Mouse (Mus musculus): Measurements from ENCODE around the gene Isca2. TPM values are rescaled to one million over a fixed set of nuclear protein-coding genes. Genes with fewer than 3 reads are reported as not detected.

The Isca2 gene
- polyA plus RNA-seq, 1 experiment: 51.2 TPM

DNA sequence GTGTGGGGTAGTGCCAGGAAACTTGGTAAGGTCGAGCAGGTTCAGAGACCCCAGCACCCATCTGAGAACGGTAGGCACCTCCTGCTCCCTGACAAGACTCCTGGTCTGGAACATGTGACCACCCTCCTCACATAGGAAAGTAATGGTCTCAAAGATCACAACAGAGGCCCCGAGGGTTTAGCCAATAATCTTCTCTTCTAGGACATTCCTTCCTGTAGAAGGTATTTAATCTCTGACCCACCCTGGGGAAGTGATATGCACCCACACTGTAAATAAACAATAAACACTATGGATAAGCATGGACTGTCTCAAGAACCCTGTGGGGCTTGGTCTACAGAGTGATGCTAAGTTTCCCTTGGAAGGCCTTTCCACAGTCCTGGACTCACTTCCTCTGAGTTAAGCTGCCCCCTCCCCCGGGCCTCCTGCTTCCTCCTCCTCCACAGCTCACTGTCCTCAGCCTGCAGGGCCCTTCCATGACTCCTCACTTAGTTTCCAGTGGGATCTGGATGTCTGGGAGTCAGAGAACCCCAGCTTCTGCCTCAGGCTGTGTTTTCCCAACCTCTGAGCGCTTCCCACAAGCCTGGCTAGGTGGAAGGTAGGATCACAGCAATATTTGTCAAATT lies 6.8 kb upstream of the Isca2 start:
- no peak for TF ChIP-seq REST (IDR thresholded peaks at IDR 0.05; ENCODE audit: insufficient read depth, insufficient read length)
- no peak for TF ChIP-seq MYOG (IDR thresholded peaks at IDR 0.05; ENCODE audit: control insufficient read depth in 1 of 3, insufficient read depth in 1 of 3, insufficient read length in 2 of 3, low read depth in 2 of 3)
- TF ChIP-seq POLR2AphosphoS2 (IDR thresholded peaks at IDR 0.05; ENCODE audit: insufficient read length, low read depth): no peak
- no peak for TF ChIP-seq TCF3 (IDR thresholded peaks at IDR 0.05; ENCODE audit: insufficient read length, low read depth)
- no peak for TF ChIP-seq USF1 (IDR thresholded peaks at IDR 0.05; ENCODE audit: low read depth)
- TF ChIP-seq POLR2A (IDR thresholded peaks at IDR 0.05; ENCODE audit: insufficient read length, low read depth): no peak
- TF ChIP-seq CEBPB (IDR thresholded peaks at IDR 0.05; ENCODE audit: insufficient read depth, poor library complexity, severe bottlenecking): no peak
- H3K36me3 ChIP-seq (ENCODE audit: control insufficient read depth, insufficient read depth): peaks cover 36% of the 10 kb centered on the region

GRCm38 (mm10) chr12:84767510-84767909 lies 5.5 kb upstream of the Isca2 start:
- H3ac ChIP-seq (ENCODE audit: control insufficient read depth, insufficient read length): no peak overlapping the region
- H3K4me3 ChIP-seq: no peak overlapping the region
- H3K27me3 ChIP-seq (ENCODE audit: control insufficient read depth, insufficient read depth, insufficient read length): no peaks in the 10 kb centered on the region
- H3K79me2 ChIP-seq (ENCODE audit: control insufficient read depth, insufficient read depth): peaks cover 65% of the 10 kb centered on the region
- H3K36me3 ChIP-seq (ENCODE audit: control insufficient read depth, insufficient read depth): peaks cover 35% of the 10 kb centered on the region
- TF ChIP-seq SRF (IDR thresholded peaks at IDR 0.05; ENCODE audit: control insufficient read depth, insufficient read length, low read depth) (no peak), TCF3 (IDR thresholded peaks at IDR 0.05; ENCODE audit: insufficient read length, low read depth) (no peak), MYOG (IDR thresholded peaks at IDR 0.05; ENCODE audit: control insufficient read depth in 1 of 3, insufficient read depth in 1 of 3, insufficient read length in 2 of 3, low read depth in 2 of 3) (no peak), E2F4 (IDR thresholded peaks at IDR 0.05; ENCODE audit: insufficient read depth) (no peak), MAX (IDR thresholded peaks at IDR 0.05; ENCODE audit: low read depth) (no peak), POLR2A (IDR thresholded peaks at IDR 0.05; ENCODE audit: insufficient read length, low read depth) (no peak), TCF12 (IDR thresholded peaks at IDR 0.05; ENCODE audit: insufficient read depth, poor library complexity, severe bottlenecking) (no peak), USF1 (IDR thresholded peaks at IDR 0.05; ENCODE audit: low read depth) (no peak), CEBPB (IDR thresholded peaks at IDR 0.05; ENCODE audit: insufficient read depth, poor library complexity, severe bottlenecking) (no peak), MYOD1 (IDR thresholded peaks at IDR 0.05; ENCODE audit: control insufficient read depth in 1 of 3, insufficient read length in 2 of 3, low read depth in 2 of 3) (no peak), REST (IDR thresholded peaks at IDR 0.05; ENCODE audit: insufficient read depth, insufficient read length) (no peak), POLR2AphosphoS2 (IDR thresholded peaks at IDR 0.05; ENCODE audit: insufficient read length, low read depth) (no peak)
- no peak overlapping the region for H3K4me2 ChIP-seq (ENCODE audit: low read depth)

More for the DNA sequence above, 6.8 kb upstream of the Isca2 start:
- Histone ChIP-seq H3K4me2 (ENCODE audit: low read depth) (no peak overlapping the region), H3K4me3 (no peak overlapping the region), H3ac (ENCODE audit: control insufficient read depth, insufficient read length) (no peak overlapping the region), H3K79me2 (ENCODE audit: control insufficient read depth, insufficient read depth) (peaks cover 58% of the 10 kb centered on the region), H3K27me3 (ENCODE audit: control insufficient read depth, insufficient read depth, insufficient read length) (no peaks in the 10 kb centered on the region)

GRCm38 (mm10) chr12:84769624-84770023 lies 3.4 kb upstream of the Isca2 start:
- Histone ChIP-seq H3K4me3 (no peak overlapping the region), H3ac (ENCODE audit: control insufficient read depth, insufficient read length) (no peak overlapping the region), H3K27me3 (ENCODE audit: control insufficient read depth, insufficient read depth, insufficient read length) (no peaks in the 10 kb centered on the region), H3K36me3 (ENCODE audit: control insufficient read depth, insufficient read depth) (peaks cover 15% of the 10 kb centered on the region), H3K79me2 (ENCODE audit: control insufficient read depth, insufficient read depth) (peaks cover 64% of the 10 kb centered on the region), H3K4me2 (ENCODE audit: low read depth) (no peak overlapping the region)
- TF ChIP-seq SRF (IDR thresholded peaks at IDR 0.05; ENCODE audit: control insufficient read depth, insufficient read length, low read depth): no peak
- TF ChIP-seq POLR2AphosphoS2 (IDR thresholded peaks at IDR 0.05; ENCODE audit: insufficient read length, low read depth): no peak
- no peak for TF ChIP-seq MYOG (IDR thresholded peaks at IDR 0.05; ENCODE audit: control insufficient read depth in 1 of 3, insufficient read depth in 1 of 3, insufficient read length in 2 of 3, low read depth in 2 of 3)
- TF ChIP-seq TCF12 (IDR thresholded peaks at IDR 0.05; ENCODE audit: insufficient read depth, poor library complexity, severe bottlenecking): no peak
- no peak for TF ChIP-seq TCF3 (IDR thresholded peaks at IDR 0.05; ENCODE audit: insufficient read length, low read depth)
- TF ChIP-seq USF1 (IDR thresholded peaks at IDR 0.05; ENCODE audit: low read depth): no peak
- no peak for TF ChIP-seq E2F4 (IDR thresholded peaks at IDR 0.05; ENCODE audit: insufficient read depth)
- no peak for TF ChIP-seq MYOD1 (IDR thresholded peaks at IDR 0.05; ENCODE audit: control insufficient read depth in 1 of 3, insufficient read length in 2 of 3, low read depth in 2 of 3)
- no peak for TF ChIP-seq CEBPB (IDR thresholded peaks at IDR 0.05; ENCODE audit: insufficient read depth, poor library complexity, severe bottlenecking)
- TF ChIP-seq MAX (IDR thresholded peaks at IDR 0.05; ENCODE audit: low read depth): no peak
- TF ChIP-seq REST (IDR thresholded peaks at IDR 0.05; ENCODE audit: insufficient read depth, insufficient read length): no peak
- TF ChIP-seq POLR2A (IDR thresholded peaks at IDR 0.05; ENCODE audit: insufficient read length, low read depth): no peak

- no peaks in the 10 kb centered on the region for H3K27me3 ChIP-seq (ENCODE audit: control insufficient read depth, insufficient read depth, insufficient read length)
- H3K36me3 ChIP-seq (ENCODE audit: control insufficient read depth, insufficient read depth): peaks cover 10% of the 10 kb centered on the region
- peak overlapping the region; percentile 71 for H3K4me3 ChIP-seq
- peak overlapping the region; percentile 39 for H3ac ChIP-seq (ENCODE audit: control insufficient read depth, insufficient read length)
- H3K4me2 ChIP-seq (ENCODE audit: low read depth): peak overlapping the region; percentile 92
- TF ChIP-seq MYOG (IDR thresholded peaks at IDR 0.05; ENCODE audit: control insufficient read depth in 1 of 3, insufficient read depth in 1 of 3, insufficient read length in 2 of 3, low read depth in 2 of 3) (no peak), MYOD1 (IDR thresholded peaks at IDR 0.05; ENCODE audit: control insufficient read depth in 1 of 3, insufficient read length in 2 of 3, low read depth in 2 of 3) (no peak), CEBPB (IDR thresholded peaks at IDR 0.05; ENCODE audit: insufficient read depth, poor library complexity, severe bottlenecking) (no peak), USF1 (IDR thresholded peaks at IDR 0.05; ENCODE audit: low read depth) (no peak), REST (IDR thresholded peaks at IDR 0.05; ENCODE audit: insufficient read depth, insufficient read length) (no peak), TCF3 (IDR thresholded peaks at IDR 0.05; ENCODE audit: insufficient read length, low read depth) (no peak), E2F4 (IDR thresholded peaks at IDR 0.05; ENCODE audit: insufficient read depth) (no peak), POLR2A (IDR thresholded peaks at IDR 0.05; ENCODE audit: insufficient read length, low read depth) (no peak), POLR2AphosphoS2 (IDR thresholded peaks at IDR 0.05; ENCODE audit: insufficient read length, low read depth) (no peak), SRF (IDR thresholded peaks at IDR 0.05; ENCODE audit: control insufficient read depth, insufficient read length, low read depth) (no peak), TCF12 (IDR thresholded peaks at IDR 0.05; ENCODE audit: insufficient read depth, poor library complexity, severe bottlenecking) (no peak), MAX (IDR thresholded peaks at IDR 0.05; ENCODE audit: low read depth) (no peak)
- peaks cover 60% of the 10 kb centered on the region for H3K79me2 ChIP-seq (ENCODE audit: control insufficient read depth, insufficient read depth)
These were observed 1.0 kb upstream of the Isca2 start for GRCm38 (mm10) chr12:84771981-84772520.
